Mouse (Mus musculus): ENCODE measurements around the gene Rnf25.

DNA sequence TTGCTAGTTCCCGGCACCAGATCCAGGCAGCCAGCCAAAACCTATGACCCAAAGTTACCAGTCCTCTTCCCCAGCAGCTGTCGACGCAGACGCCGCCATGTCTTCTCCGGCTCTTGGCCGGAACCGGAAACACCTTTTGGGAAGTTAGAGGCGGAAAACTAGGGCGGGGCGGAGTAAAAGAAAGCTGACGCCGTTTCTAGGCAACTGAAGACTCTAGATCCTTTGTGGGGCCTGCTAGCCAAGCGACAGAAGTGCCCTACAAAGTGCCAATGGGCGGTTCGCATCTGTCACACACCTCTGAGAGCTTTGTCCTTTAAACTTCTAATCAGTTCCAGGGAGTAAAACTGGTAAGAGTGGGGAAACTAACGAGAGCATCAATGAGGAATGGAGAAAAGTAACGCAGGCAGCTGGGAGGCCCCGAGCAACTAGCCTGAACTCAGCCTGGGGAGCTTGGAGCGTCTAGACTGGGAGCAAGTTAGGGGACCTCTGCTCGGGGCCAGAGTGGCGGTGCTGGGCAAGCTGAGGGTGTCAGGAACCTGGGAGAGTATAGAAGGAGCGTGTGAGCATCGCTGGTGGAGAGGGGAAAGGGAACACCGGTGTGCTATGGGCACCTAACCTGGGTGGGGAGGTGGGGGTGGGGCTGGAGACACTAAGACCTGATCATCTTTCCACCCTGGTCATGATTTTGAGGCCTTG lies at the start of gene Rnf25, which contains the start of gene Stk36:
- TF ChIP-seq CTCF (IDR thresholded peaks at IDR 0.05; ENCODE audit: low read depth), result no peak
- TF ChIP-seq EP300 (IDR thresholded peaks at IDR 0.05; ENCODE audit: low read depth), result no peak
